8 mouse cellular contexts compared by ENCODE assay signal in genomic region chr2:121415103-121415502, GRCm38 (mm10). TPM values are rescaled to one million over a fixed set of nuclear protein-coding genes. Genes with fewer than 3 reads are reported as not detected.
DNase-seq lines count a peak whose midpoint lies in the region; ATAC-seq and TF ChIP-seq lines count a peak whose summit lies in the region.

No protein-coding gene starts in this region.

- peaks cover 59% of the 10 kb centered on the region for H3K79me2 ChIP-seq in myocyte (ENCODE audit: control insufficient read depth, insufficient read depth)

- H3K27ac ChIP-seq in kidney, embryonic 16.5 days (ENCODE audit: low read length) = no peak overlapping the region
- H3K27ac ChIP-seq in embryonic facial prominence, embryonic 12.5 days = no peak overlapping the region
- no peak overlapping the region for H3K27ac ChIP-seq in intestine, embryonic 15.5 days

- peak overlapping the region; percentile 72 for H3K4me2 ChIP-seq in kidney, embryonic 16.5 days (replicated peaks; ENCODE audit: low read depth, low read length)
- H3K4me2 ChIP-seq in embryonic facial prominence, embryonic 12.5 days (replicated peaks) = peak overlapping the region; percentile 75
- H3K4me2 ChIP-seq in intestine, embryonic 15.5 days (replicated peaks) = peak overlapping the region; percentile 56
- H3K4me2 ChIP-seq in myocyte (ENCODE audit: low read depth) = peak overlapping the region; percentile 65

- H3K27me3 ChIP-seq in kidney, embryonic 16.5 days (ENCODE audit: insufficient read depth, low read length) = no peaks in the 10 kb centered on the region
- no peaks in the 10 kb centered on the region for H3K27me3 ChIP-seq in embryonic facial prominence, embryonic 12.5 days
- no peaks in the 10 kb centered on the region for H3K27me3 ChIP-seq in intestine, embryonic 15.5 days (replicated peaks)
- no peaks in the 10 kb centered on the region for H3K27me3 ChIP-seq in myocyte (ENCODE audit: control insufficient read depth, insufficient read depth, insufficient read length)

- no peak for DNase-seq in kidney, postnatal 14 days
- no peak for DNase-seq in right cerebral cortex, postnatal 14 days
- no peak for DNase-seq in kidney, postnatal 10 days
- no peak for DNase-seq in layer of hippocampus, adult 18-20 months (ENCODE audit: low spot score in 2 of 2)

- H3K4me3 ChIP-seq in kidney, embryonic 16.5 days (ENCODE audit: low read length) = peak overlapping the region; percentile 95
- peak overlapping the region; percentile 97 for H3K4me3 ChIP-seq in embryonic facial prominence, embryonic 12.5 days
- peak overlapping the region; percentile 98 for H3K4me3 ChIP-seq in intestine, embryonic 15.5 days (replicated peaks)
- peak overlapping the region; percentile 65 for H3K4me3 ChIP-seq in myocyte

- no peaks in the 10 kb centered on the region for H3K9me3 ChIP-seq in kidney, embryonic 16.5 days (ENCODE audit: low read length)
- H3K9me3 ChIP-seq in embryonic facial prominence, embryonic 12.5 days = no peaks in the 10 kb centered on the region
- no peaks in the 10 kb centered on the region for H3K9me3 ChIP-seq in intestine, embryonic 15.5 days

- peaks cover 31% of the 10 kb centered on the region for H3K4me1 ChIP-seq in kidney, embryonic 16.5 days (ENCODE audit: insufficient read depth, low read length)
- H3K4me1 ChIP-seq in embryonic facial prominence, embryonic 12.5 days = peaks cover 20% of the 10 kb centered on the region
- H3K4me1 ChIP-seq in intestine, embryonic 15.5 days (replicated peaks) = peaks cover 11% of the 10 kb centered on the region; the same call in 1 of the 2 replicates

- TF ChIP-seq POLR2A in myocyte (IDR thresholded peaks at IDR 0.05; ENCODE audit: insufficient read length, low read depth) = no peak

- no peak for ATAC-seq in kidney, embryonic 16.5 days (ENCODE audit: low FRiP score, low TSS enrichment)
- ATAC-seq in embryonic facial prominence, embryonic 12.5 days (ENCODE audit: insufficient number of reproducible peaks, insufficient read depth, low FRiP score, low TSS enrichment) = no peak
- no peak for ATAC-seq in intestine, embryonic 15.5 days

- WGBS in kidney, embryonic 16.5 days = 50% methylated on average over 3 of the region's 3 CpGs
- 66% methylated on average over 3 of the region's 3 CpGs for WGBS in embryonic facial prominence, embryonic 12.5 days
- WGBS in intestine, embryonic 15.5 days = 52% methylated on average over 3 of the region's 3 CpGs

- peaks cover 25% of the 10 kb centered on the region for H3K36me3 ChIP-seq in kidney, embryonic 16.5 days (ENCODE audit: insufficient read depth, low read length)
- H3K36me3 ChIP-seq in embryonic facial prominence, embryonic 12.5 days = peaks cover 22% of the 10 kb centered on the region
- H3K36me3 ChIP-seq in intestine, embryonic 15.5 days = peaks cover 3% of the 10 kb centered on the region; the same call in 1 of the 2 replicates
- H3K36me3 ChIP-seq in myocyte (ENCODE audit: control insufficient read depth, insufficient read depth) = peaks cover 11% of the 10 kb centered on the region

- peak overlapping the region; percentile 64 for H3K9ac ChIP-seq in kidney, embryonic 16.5 days (replicated peaks; ENCODE audit: low read length)
- H3K9ac ChIP-seq in embryonic facial prominence, embryonic 12.5 days = peak overlapping the region; percentile 99
- peak overlapping the region; percentile 99 for H3K9ac ChIP-seq in intestine, embryonic 15.5 days

- H3ac ChIP-seq in myocyte (ENCODE audit: control insufficient read depth, insufficient read length) = no peak overlapping the region

TF ChIP-seq in myocyte, 11 proteins besides CTCF, POLR2A, EP300 and RAD21:
- no peak for TF ChIP-seq REST (IDR thresholded peaks at IDR 0.05; ENCODE audit: insufficient read depth, insufficient read length)
- TF ChIP-seq POLR2AphosphoS2 (IDR thresholded peaks at IDR 0.05; ENCODE audit: insufficient read length, low read depth) = no peak
- TF ChIP-seq SRF (IDR thresholded peaks at IDR 0.05; ENCODE audit: control insufficient read depth, insufficient read length, low read depth) = no peak
- no peak for TF ChIP-seq MAX (IDR thresholded peaks at IDR 0.05; ENCODE audit: low read depth)
- no peak for TF ChIP-seq CEBPB (IDR thresholded peaks at IDR 0.05; ENCODE audit: insufficient read depth, poor library complexity, severe bottlenecking)
- no peak for TF ChIP-seq USF1 (IDR thresholded peaks at IDR 0.05; ENCODE audit: low read depth)
- no peak for TF ChIP-seq TCF3 (IDR thresholded peaks at IDR 0.05; ENCODE audit: insufficient read length, low read depth)
- no peak for TF ChIP-seq MYOG (IDR thresholded peaks at IDR 0.05; ENCODE audit: control insufficient read depth in 1 of 3, insufficient read depth in 1 of 3, insufficient read length in 2 of 3, low read depth in 2 of 3)
- no peak for TF ChIP-seq MYOD1 (IDR thresholded peaks at IDR 0.05; ENCODE audit: control insufficient read depth in 1 of 3, insufficient read length in 2 of 3, low read depth in 2 of 3)
- no peak for TF ChIP-seq E2F4 (IDR thresholded peaks at IDR 0.05; ENCODE audit: insufficient read depth)
- no peak for TF ChIP-seq TCF12 (IDR thresholded peaks at IDR 0.05; ENCODE audit: insufficient read depth, poor library complexity, severe bottlenecking)

RNA-seq across cellular contexts. Expression of gene Catsper2, which starts 1.5 kb away (rescaled TPM):
- 2.0 and 3.0 TPM in 2 replicates for polyA plus RNA-seq in kidney, embryonic 16.5 days (2015; fragmentation: Nextera tagmentation; extraction: Ambion mirVana)
- 2.1 and 4.2 TPM in 2 replicates for polyA plus RNA-seq in embryonic facial prominence, embryonic 12.5 days (2016; fragmentation: Nextera tagmentation; extraction: Ambion mirVana)
- polyA plus RNA-seq in intestine, embryonic 15.5 days (2015; fragmentation: Nextera tagmentation; extraction: Ambion mirVana) = 1.1 and 2.0 TPM in 2 replicates
- 1.5 TPM for polyA plus RNA-seq in myocyte (2012; fragmentation: generic; extraction: Trizol)
- total RNA-seq in layer of hippocampus, adult 18-20 months (2021) = 1 to 10 TPM; 3.4 to 4.6 TPM

RNA-seq across cellular contexts. Expression of gene Pdia3, which starts 1.5 kb away (rescaled TPM):
- 838 and 877 TPM in 2 replicates for polyA plus RNA-seq in kidney, embryonic 16.5 days (2015; fragmentation: Nextera tagmentation; extraction: Ambion mirVana)
- 634 and 678 TPM in 2 replicates for polyA plus RNA-seq in embryonic facial prominence, embryonic 12.5 days (2016; fragmentation: Nextera tagmentation; extraction: Ambion mirVana)
- 834 and 874 TPM in 2 replicates for polyA plus RNA-seq in intestine, embryonic 15.5 days (2015; fragmentation: Nextera tagmentation; extraction: Ambion mirVana)
- polyA plus RNA-seq in myocyte (2012; fragmentation: generic; extraction: Trizol) = 130 TPM
- total RNA-seq in layer of hippocampus, adult 18-20 months (2021) = 100 to 1,000 TPM; 189 to 197 TPM

RNA-seq across cellular contexts. Expression of gene Strc, which starts 28.1 kb away (rescaled TPM):
- polyA plus RNA-seq in kidney, embryonic 16.5 days (2015; fragmentation: Nextera tagmentation; extraction: Ambion mirVana) = not detected in 2 replicates
- polyA plus RNA-seq in embryonic facial prominence, embryonic 12.5 days (2016; fragmentation: Nextera tagmentation; extraction: Ambion mirVana) = 0.03 TPM in 1 of 2 replicates, not detected in the other
- not detected in 2 replicates for polyA plus RNA-seq in intestine, embryonic 15.5 days (2015; fragmentation: Nextera tagmentation; extraction: Ambion mirVana)
- polyA plus RNA-seq in myocyte (2012; fragmentation: generic; extraction: Trizol) = not detected
- under 1 TPM; 0.58 to 0.77 TPM for total RNA-seq in layer of hippocampus, adult 18-20 months (2021)

RNA-seq across cellular contexts. Expression of gene Ell3, which starts 29.0 kb away (rescaled TPM):
- 12.3 and 14.5 TPM in 2 replicates for polyA plus RNA-seq in kidney, embryonic 16.5 days (2015; fragmentation: Nextera tagmentation; extraction: Ambion mirVana)
- 12.4 and 15.6 TPM in 2 replicates for polyA plus RNA-seq in embryonic facial prominence, embryonic 12.5 days (2016; fragmentation: Nextera tagmentation; extraction: Ambion mirVana)
- polyA plus RNA-seq in intestine, embryonic 15.5 days (2015; fragmentation: Nextera tagmentation; extraction: Ambion mirVana) = 8.5 and 9.2 TPM in 2 replicates
- 0.05 TPM for polyA plus RNA-seq in myocyte (2012; fragmentation: generic; extraction: Trizol)
- not detected for total RNA-seq in layer of hippocampus, adult 18-20 months (2021)

RNA-seq across cellular contexts. Expression of gene Serf2, which starts 33.9 kb away (rescaled TPM):
- polyA plus RNA-seq in kidney, embryonic 16.5 days (2015; fragmentation: Nextera tagmentation; extraction: Ambion mirVana) = 448 and 451 TPM in 2 replicates
- 495 and 504 TPM in 2 replicates for polyA plus RNA-seq in embryonic facial prominence, embryonic 12.5 days (2016; fragmentation: Nextera tagmentation; extraction: Ambion mirVana)
- polyA plus RNA-seq in intestine, embryonic 15.5 days (2015; fragmentation: Nextera tagmentation; extraction: Ambion mirVana) = 476 and 498 TPM in 2 replicates
- 891 TPM for polyA plus RNA-seq in myocyte (2012; fragmentation: generic; extraction: Trizol)
- 100 to 1,000 TPM; 141 to 144 TPM for total RNA-seq in layer of hippocampus, adult 18-20 months (2021)
